Mouse (Mus musculus) limb, embryonic 11.5 days (tissue): ENCODE measurements around the gene Gm7075. TPM values are rescaled to one million over a fixed set of nuclear protein-coding genes. Genes with fewer than 3 reads are reported as not detected.
"Not testable (repeated sequence)": the region's sequence is repeated elsewhere in the genome, so short reads cannot be mapped to it uniquely, and the experiment has no call there.

ENCODE experiments used
- ATAC-seq: fragments of 200-750 bp; cut with Nextera tagmentation; 2 replicates; pipeline ENCODE4 v1.8.0; 2017; ENCODE audit warnings: low read depth; ENCODE audit not compliant: insufficient number of reproducible peaks, low FRiP score, low TSS enrichment
- DNase-seq: peaks from one replicate; pipeline ENCODE4 v3.0.0-alpha.2; 2015; ENCODE audit warnings: low spot score
- H3K27ac ChIP-seq: fragments of 300-500 bp; sonication (generic); replicated peaks from 2 replicates; pipeline ENCODE4 v1.5.1; 2014; ENCODE audit warnings: low read depth, mild to moderate bottlenecking, low read length
- H3K27me3 ChIP-seq: fragments of 300-500 bp; sonication (generic); 2 replicates; pipeline ENCODE4 v1.6.1; 2014; ENCODE audit warnings: mild to moderate bottlenecking, low read length, mixed read lengths; ENCODE audit not compliant: control insufficient read depth, insufficient read depth
- H3K36me3 ChIP-seq: fragments of 300-500 bp; sonication (generic); 2 replicates; pipeline ENCODE4 v1.6.1; 2014; ENCODE audit warnings: mild to moderate bottlenecking, low read length, moderate library complexity, mixed read lengths; ENCODE audit not compliant: control insufficient read depth, insufficient read depth
- H3K4me1 ChIP-seq: fragments of 300-500 bp; sonication (generic); 2 replicates; pipeline ENCODE4 v1.6.1; 2014; ENCODE audit warnings: low read length, mixed read lengths; ENCODE audit not compliant: control insufficient read depth, insufficient read depth
- H3K4me2 ChIP-seq: fragments of 300-500 bp; sonication (generic); 2 replicates; pipeline ENCODE4 v1.6.1; 2014; ENCODE audit warnings: low read depth, mild to moderate bottlenecking, moderate library complexity; ENCODE audit not compliant: severe bottlenecking
- H3K4me3 ChIP-seq: fragments of 300-500 bp; sonication (generic); 2 replicates; pipeline ENCODE4 v1.5.1; 2014; ENCODE audit warnings: low read depth, low read length
- H3K9ac ChIP-seq: fragments of 300-500 bp; sonication (generic); 2 replicates; pipeline ENCODE4 v1.6.1; 2014; ENCODE audit warnings: mild to moderate bottlenecking, low read length
- H3K9me3 ChIP-seq: fragments of 300-500 bp; sonication (generic); 2 replicates; pipeline ENCODE4 v1.6.1; 2016; ENCODE audit warnings: low read length; ENCODE audit not compliant: control insufficient read depth
- WGBS: fragments of 180-500 bp; shearing (Covaris S2); extraction: QIAGEN DNeasy Blood & Tissue Kit; methylation state at CpG from one replicate; pipeline ENCODE4 v1.1.7; 2014; 5-methylcytosine and 5-hydroxymethylcytosine counted together
- polyA plus RNA-seq: library from polyadenylated mRNA; unstranded; fragments of >200 nt; fragmentation: Nextera tagmentation; extraction: Ambion mirVana; gene quantifications from 2 replicates; pipeline ENCODE4 v1.2.1, GENCODE M21; 2014

Gene Gm7075
- polyA plus RNA-seq, 1 experiment from 2014 or later: not detected

- ATAC-seq: no peak
- no peak for DNase-seq
- H3K27ac ChIP-seq: no peak overlapping the region
- H3K4me1 ChIP-seq: no peaks in the 10 kb centered on the region
- no peaks in the 10 kb centered on the region for H3K36me3 ChIP-seq
- no peaks in the 10 kb centered on the region for H3K9me3 ChIP-seq
- 84% methylated on average over 8 of the region's 8 CpGs for WGBS
- no peaks in the 10 kb centered on the region for H3K27me3 ChIP-seq
- H3K4me3 ChIP-seq: no peak overlapping the region
- H3K9ac ChIP-seq: no peak overlapping the region
- H3K4me2 ChIP-seq: no peak overlapping the region
Observed at GRCm38 (mm10) chr10:63427146-63427545, 5.6 kb upstream of the Gm7075 start.

DNA sequence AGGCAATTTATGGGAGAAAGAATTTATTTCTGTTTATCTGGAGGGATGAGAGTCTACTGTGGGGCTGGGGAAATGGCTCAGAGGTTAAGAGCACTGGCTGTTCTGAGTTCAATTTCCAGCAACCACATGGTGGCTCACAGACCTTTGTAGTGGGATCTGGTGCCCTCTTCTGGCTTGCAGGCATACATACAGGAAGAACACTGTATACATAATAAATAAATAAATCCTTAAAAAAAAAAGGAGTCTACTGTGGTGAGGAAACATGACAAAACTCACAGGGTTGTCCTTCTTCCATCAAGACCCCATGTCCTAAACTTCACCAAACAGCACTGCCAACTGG is 2.9 kb upstream of the Gm7075 start:
- H3K4me1 ChIP-seq: no peaks in the 10 kb centered on the region
- H3K36me3 ChIP-seq: no peaks in the 10 kb centered on the region
- H3K9me3 ChIP-seq: no peaks in the 10 kb centered on the region
- H3K27ac ChIP-seq: no peak overlapping the region
- DNase-seq: peak; percentile 40
- H3K27me3 ChIP-seq: no peaks in the 10 kb centered on the region
- ATAC-seq: no peak
- no peak overlapping the region for H3K4me2 ChIP-seq
- no peak overlapping the region for H3K4me3 ChIP-seq
- no peak overlapping the region for H3K9ac ChIP-seq

- Histone ChIP-seq H3K4me2 (no peak overlapping the region), H3K9ac (no peak overlapping the region), H3K4me3 (no peak overlapping the region), H3K36me3 (no peaks in the 10 kb centered on the region), H3K27me3 (no peaks in the 10 kb centered on the region), H3K27ac (no peak overlapping the region), H3K4me1 (no peaks in the 10 kb centered on the region), H3K9me3 (no peaks in the 10 kb centered on the region)
- DNase-seq (no peak), ATAC-seq (no peak)
- WGBS: 90% methylated on average over 9 of the region's 9 CpGs
Observed at GRCm38 (mm10) chr10:63423591-63424474, 2.2 kb upstream of the Gm7075 start.

GRCm38 (mm10) chr10:63422736-63422992 is 1.1 kb upstream of the Gm7075 start:
- Histone ChIP-seq H3K9me3 (no peaks in the 10 kb centered on the region), H3K4me2 (no peak overlapping the region), H3K9ac (no peak overlapping the region), H3K4me1 (no peaks in the 10 kb centered on the region), H3K36me3 (no peaks in the 10 kb centered on the region), H3K27me3 (no peaks in the 10 kb centered on the region), H3K4me3 (no peak overlapping the region), H3K27ac (no peak overlapping the region)
- 81% methylated on average over 5 of the region's 5 CpGs for WGBS
- DNase-seq (no peak), ATAC-seq (no peak)

DNA sequence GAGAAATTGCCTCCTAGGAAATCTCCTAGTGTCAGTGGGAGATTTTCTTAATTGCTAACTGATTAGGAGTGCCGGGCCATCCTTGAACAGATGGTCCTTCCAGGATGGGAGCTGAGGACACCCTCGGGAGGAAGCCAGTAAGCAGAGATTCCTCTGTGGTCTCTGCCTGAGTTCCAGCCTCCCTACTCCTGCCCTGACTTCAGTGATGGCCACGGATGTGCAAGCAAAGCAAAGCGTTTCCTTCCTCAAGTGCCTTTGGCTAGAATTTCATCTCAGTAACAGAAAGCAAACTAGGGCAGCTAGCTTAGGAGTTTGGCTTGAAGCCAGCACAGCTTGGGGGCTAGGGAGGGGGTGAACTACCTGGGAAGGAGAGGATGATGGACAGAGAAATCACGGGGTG is 4.5 kb downstream of the Gm7075 start:
- Histone ChIP-seq H3K4me1 (no peaks in the 10 kb centered on the region), H3K27me3 (no peaks in the 10 kb centered on the region), H3K4me3 (no peak overlapping the region), H3K36me3 (no peaks in the 10 kb centered on the region), H3K27ac (no peak overlapping the region), H3K9me3 (no peaks in the 10 kb centered on the region), H3K4me2 (no peak overlapping the region), H3K9ac (no peak overlapping the region)
- DNase-seq: no peak
- 53% methylated on average over 5 of the region's 5 CpGs for WGBS
- ATAC-seq: no peak

- WGBS: 54% methylated on average over 7 of the region's 7 CpGs
- Histone ChIP-seq H3K9me3 (no peaks in the 10 kb centered on the region), H3K27ac (no peak overlapping the region), H3K36me3 (no peaks in the 10 kb centered on the region), H3K4me2 (no peak overlapping the region; the same call in 1 of the 2 replicates), H3K4me3 (no peak overlapping the region), H3K27me3 (no peaks in the 10 kb centered on the region), H3K4me1 (no peaks in the 10 kb centered on the region), H3K9ac (no peak overlapping the region)
- ATAC-seq (no peak), DNase-seq (no peak)
Observed at GRCm38 (mm10) chr10:63415850-63416249, 5.7 kb downstream of the Gm7075 start.

DNA sequence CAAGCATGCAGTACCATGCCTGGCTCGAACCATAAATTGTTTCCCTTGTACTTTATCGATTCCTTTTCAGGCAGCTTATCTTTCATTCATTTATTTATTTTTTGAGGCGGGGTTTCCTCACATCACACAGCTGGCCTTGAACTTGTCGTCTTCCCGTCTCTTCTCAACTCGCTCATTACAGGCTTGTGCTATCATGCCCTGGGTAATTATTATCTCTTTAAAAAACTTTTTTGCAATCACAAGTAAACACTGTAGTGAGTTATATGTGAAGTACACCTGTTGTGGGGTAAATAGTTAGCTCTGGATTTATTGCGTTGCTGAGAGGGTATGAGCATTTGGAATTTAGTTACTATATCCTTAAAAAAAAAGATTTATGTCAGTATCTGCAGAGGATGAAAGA is 6.3 kb downstream of the Gm7075 start:
- DNase-seq (no peak), ATAC-seq (no peak)
- Histone ChIP-seq H3K9ac (no peak overlapping the region), H3K9me3 (no peaks in the 10 kb centered on the region), H3K27ac (no peak overlapping the region), H3K36me3 (no peaks in the 10 kb centered on the region), H3K27me3 (no peaks in the 10 kb centered on the region), H3K4me3 (no peak overlapping the region), H3K4me1 (no peaks in the 10 kb centered on the region), H3K4me2 (no peak overlapping the region)
- WGBS: 85% methylated on average over 7 of the region's 7 CpGs

DNA sequence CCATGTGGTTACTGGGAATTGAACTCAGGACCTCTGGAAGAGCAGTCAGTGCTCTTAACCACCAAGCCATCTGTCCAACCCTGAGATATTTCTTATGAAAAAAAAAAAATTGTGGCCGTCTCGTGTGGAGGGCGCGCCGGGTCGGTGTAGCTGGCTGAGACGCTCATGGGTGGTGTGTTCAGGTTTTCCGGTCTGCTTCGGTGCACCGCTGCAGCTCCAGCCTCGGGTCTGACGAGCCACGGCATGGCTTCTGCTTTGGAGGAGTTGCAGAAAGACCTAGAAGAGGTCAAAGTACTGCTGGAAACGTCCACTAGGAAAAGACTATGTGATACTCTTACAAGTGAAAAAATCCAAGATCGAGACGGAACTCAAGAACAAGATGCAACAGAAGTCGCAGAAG is 8.8 kb downstream of the Gm7075 start:
- 86% methylated on average over 17 of the region's 17 CpGs for WGBS
- H3K36me3 ChIP-seq: no peaks in the 10 kb centered on the region

GRCm38 (mm10) chr10:63411674-63412073 is 9.9 kb downstream of the Gm7075 start:
- H3K9ac ChIP-seq, H3K36me3 ChIP-seq, H3K4me1 ChIP-seq, ATAC-seq, DNase-seq, H3K27me3 ChIP-seq, H3K4me3 ChIP-seq, H3K9me3 ChIP-seq, H3K27ac ChIP-seq, H3K4me2 ChIP-seq: not testable (repeated sequence)
- 92% methylated on average over 6 of the region's 7 CpGs for WGBS

More for the DNA sequence above, 8.8 kb downstream of the Gm7075 start:
- Histone ChIP-seq H3K27me3 (no peaks in the 10 kb centered on the region), H3K4me1 (no peaks in the 10 kb centered on the region), H3K27ac (no peak overlapping the region), H3K9me3 (no peaks in the 10 kb centered on the region), H3K4me3 (no peak overlapping the region), H3K4me2 (no peak overlapping the region), H3K9ac (no peak overlapping the region)
- no peak for ATAC-seq
- no peak for DNase-seq
